Mouse (Mus musculus) 3134 (cell line): ENCODE data around the gene Ildr2.

Experiments used
- DNase-seq: peaks from one replicate; pipeline ENCODE4 v3.0.0-alpha.2; 2011; ENCODE audit warnings: low spot score; ENCODE audit not compliant: insufficient read length; ENCODE audit errors: extremely low read depth

Gene Ildr2

DNA sequence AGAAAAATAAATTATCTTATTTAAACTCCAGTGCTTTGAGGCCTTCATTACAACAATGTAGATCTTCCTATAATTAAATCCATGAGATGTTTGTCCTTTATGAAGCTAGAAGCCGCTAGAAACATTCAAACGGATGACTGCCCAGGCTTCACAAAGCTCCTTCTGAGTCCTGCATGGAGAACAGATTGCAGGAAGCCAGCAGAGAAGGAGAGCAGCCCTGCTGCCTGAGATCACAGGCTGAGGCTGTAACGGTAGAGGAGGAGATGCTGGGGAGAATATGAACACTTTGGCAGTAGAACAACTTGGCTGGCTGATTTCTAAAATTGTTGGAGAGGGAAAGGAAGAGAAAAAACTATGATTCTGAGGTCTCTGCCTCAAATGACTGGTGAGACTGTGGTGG is 76.8 kb downstream of the Ildr2 start:
- no peak for DNase-seq

DNA sequence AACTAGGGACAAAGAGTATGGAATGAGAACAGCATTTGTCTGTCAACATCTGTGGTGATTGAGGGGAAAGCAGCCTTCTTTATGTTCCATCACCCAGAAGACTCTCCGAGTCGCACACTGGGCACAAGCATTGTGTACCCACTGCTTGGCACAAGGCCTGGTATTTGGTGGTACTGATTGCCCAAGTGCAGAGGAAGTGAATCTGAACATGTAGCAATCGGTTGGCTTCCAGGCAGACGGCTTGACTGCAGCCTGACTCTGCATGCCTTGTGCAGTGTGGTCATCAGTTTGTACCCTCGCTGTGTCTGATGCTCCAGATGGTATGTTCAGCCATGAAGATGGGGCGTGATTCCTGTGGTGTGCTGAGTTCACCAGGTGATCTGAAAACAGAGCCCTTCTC is 85.2 kb downstream of the Ildr2 start:
- peak; percentile 7 for DNase-seq

DNA sequence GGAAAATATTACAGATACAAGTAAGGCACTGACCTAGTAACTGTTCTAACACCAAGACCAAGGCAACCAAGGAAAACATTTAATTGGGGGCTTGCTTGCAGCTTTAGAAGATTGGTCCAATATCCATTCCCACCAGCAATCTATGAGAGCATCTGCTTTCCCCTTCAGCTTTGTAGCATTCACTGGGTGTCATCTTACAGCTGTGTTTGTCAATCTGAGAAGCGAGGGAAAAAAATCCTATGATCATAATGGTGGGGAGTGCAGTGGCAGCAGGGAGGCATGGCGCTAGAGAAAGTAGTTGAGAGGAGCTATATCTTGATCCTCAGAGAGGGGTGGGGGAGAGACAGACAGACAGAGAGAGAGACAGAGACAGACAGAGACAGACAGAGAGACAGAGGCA is 88.1 kb downstream of the Ildr2 start:
- no peak for DNase-seq

DNA sequence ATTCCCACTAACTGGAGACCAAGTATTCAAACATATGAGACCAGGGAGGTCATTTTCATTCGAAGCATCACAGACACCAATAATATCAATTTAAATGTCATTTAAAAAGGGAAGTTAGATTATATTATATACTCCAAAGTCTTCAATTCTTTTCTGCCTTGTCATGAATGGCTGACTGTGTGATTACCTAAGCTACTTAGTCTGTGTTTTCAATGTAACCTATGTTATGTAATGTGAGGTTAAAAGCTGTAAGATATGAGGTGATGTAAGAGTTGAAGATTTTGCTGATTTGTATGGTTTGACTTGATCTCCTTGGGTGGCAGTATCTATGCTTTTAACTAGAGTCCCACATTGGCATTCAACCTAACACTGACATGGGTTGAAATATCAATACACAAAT is 88.6 kb downstream of the Ildr2 start:
- no peak for DNase-seq

DNA sequence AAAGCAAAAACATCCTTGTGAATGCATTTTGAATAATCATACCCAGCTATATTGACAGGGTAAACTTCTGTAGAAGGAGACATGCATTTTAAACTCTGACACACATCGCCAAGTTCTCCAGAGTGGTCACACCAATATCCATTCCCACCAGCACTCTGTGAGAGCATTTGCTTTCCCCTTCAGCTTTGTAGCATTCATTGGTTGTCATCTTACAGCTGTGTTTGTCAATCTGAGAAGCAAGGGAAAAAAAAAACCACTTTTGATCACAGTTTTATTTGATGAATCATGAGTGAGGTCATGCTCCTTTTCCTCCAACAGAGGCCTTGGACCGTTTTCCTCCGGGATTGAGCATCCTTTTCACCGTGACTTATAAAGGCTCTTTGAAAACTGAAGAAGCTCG is 89.6 kb downstream of the Ildr2 start:
- DNase-seq = no peak

DNA sequence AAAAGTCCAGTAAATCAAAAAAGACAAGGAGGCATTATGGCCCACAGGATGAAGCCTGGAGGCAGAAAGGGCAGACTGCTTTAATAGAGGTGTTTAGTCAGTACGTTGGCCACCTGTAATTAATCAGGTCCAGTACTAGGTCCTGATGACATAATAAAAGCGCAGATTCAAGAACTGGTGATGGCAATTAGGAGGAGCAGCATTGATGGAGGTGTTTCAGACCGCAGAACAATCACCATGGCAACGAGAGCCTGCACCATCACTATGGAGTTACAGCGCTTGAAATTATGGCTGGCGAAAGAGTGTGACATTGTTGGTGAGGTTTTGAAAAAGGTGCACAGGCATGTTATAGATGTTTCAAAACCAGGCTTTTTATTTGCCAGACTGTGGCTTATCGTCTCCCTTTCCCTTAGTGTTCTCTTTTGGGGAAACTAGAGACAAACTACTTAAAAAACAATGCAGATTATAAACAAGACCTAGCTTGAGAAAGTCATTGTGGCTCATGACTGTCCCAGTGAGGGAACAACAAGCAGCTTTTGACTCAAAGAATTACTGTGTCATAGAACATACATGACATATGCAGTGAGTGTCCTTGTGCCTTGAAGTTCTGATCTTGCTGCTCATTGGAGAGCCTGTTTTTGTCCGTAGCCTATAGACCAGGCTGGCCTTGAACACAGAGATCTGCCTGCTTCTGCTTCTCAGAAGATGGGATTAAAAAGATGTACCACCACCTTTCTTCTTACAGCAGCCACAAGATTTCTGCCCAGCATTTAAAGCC is 90.5 kb downstream of the Ildr2 start:
- no peak for DNase-seq

DNA sequence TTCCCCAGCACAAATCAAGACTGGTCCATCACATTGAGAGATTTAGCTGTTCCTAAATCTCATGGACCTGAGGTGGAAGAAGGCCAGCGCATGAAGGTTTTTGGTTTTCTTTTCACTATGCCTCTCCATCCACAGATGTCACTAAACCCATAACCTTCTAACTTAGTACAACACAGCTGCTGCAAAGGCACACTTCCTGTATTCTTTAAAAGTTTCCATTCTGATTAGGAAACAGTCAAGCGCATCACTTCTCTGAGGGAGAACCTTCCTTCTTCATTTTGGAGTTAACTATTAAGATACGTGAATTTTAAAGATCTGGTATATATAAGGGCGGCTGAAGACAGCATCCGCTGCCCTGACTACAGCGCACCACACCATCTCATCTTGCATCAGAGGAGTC is 91.7 kb downstream of the Ildr2 start:
- no peak for DNase-seq

DNA sequence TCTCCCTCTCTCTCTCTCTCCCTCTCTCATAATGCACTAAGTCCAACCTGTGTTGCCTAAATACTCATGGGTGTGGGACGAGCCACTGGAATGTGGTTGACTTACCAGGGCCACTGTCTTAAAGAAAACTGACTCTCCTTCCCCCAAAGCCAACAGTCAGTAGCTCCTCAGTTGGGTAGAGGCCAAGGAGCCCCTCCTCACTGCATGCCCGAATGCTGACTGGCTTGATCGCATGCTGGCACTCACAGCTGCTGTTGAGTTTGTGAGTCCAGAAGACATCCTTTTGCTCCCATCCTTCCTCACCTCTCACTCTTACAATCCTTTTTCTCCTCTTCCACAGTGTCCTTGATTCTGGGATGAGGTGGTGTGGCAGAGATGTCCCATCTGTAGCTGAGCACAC is 93.0 kb downstream of the Ildr2 start:
- no peak for DNase-seq

DNA sequence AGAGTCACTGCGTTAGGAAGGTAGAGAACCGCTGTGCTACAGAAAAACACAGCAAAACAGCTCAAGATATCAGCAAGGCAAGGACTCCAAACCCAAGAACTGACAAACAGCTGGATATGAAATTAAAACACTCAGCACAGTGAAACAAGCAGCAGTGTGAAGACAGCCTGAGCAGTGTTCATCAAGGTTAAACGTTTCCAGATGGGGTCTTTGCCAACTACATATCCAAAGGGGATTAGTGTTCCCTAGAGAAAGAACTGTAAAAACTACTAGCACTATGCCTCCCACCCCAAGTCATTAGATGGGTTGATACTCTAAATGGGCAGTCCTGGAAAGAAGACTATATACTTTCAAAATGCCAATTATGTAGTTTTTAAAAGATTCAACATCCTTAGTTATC is 95.4 kb downstream of the Ildr2 start:
- no peak for DNase-seq

DNA sequence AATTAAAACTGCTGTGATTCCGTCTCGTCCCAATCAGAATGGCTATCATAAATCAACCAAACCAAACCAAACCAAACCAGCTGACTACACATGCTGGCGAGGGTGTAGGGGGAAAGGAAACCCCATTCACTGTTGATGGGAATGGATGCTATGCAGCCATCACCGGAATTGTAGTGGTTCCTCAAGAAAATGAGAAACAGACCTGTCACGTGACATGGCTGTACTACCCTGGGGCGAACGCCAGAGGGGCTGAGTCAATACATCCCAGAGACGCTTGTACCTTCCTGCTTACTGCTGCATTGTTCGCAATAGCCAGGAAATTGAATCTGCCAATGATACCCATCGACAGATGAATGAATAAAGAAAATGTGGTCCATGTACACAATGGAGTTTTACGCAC is 95.8 kb downstream of the Ildr2 start:
- DNase-seq = no peak

DNA sequence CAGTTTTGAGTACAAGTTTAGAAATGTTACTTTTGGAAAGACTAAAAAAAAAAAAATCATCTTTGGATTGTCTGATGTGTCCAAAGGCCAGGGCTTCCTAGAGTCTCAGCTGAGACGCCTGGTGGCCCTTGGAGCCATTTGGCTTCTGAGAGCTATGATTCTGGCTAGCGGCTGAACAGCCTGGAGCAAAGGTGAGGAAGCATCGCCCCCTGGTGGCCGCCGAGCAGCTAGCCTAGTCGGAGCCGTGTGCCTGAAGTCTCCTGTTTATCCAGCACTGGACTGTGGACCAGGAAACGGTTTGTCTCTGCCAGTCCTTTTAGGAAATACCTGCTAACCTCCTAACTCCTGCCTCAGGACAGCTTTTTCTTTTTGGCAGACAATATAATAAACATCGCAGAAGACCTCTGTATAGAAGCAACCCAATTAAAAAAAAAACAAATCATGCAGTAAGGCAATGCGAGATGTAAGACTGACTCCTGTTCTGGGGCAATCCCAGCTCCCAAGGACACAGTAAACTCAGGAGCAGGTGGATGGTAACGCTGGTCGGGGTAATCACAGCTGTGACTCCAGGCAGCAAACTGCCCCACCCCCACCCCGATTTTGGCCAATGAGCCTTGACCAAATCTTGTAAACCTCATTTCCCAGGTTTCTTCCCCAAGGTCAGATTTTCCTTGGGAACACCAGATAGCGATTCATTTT is 106.4 kb downstream of the Ildr2 start:
- DNase-seq = peak; percentile 49

DNA sequence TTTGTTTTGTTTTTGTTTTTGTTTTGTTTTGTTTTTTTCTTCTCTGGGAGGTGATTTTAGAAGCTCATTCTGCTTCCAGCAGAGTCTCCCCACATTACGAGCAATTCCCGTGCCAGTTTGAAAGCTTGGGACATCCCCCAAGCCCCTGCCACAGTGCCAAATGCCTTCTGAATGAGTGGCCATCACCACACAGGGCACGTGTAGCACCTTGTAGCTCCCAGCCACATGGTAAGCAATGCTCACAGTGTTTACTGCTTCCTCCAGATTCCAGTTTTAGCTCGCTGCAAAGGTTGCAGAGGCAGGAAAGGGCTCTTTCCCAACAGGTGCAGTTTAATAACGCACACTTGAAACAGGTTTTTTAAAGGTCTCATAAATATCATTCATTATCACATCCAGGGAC is 107.0 kb downstream of the Ildr2 start:
- DNase-seq = no peak

DNA sequence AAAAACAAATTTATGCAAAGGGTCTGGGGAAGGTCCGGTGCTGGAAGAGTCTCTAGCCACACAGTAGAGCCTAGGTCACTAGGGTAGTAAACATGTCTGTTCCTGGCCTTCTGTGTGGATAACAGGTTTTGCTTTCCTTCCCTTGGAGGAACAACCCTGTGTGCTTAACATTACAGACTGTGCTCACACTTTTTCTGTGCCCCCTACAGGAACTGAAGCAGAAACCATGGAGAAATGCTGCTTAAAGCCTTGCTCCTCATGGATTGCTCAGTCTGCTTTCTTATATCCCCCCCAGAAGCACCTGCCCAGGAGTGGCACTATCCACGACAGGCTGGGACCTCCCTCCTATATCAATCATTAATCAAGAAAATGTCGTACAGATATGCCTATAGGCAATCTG is 107.9 kb downstream of the Ildr2 start:
- DNase-seq = no peak

DNA sequence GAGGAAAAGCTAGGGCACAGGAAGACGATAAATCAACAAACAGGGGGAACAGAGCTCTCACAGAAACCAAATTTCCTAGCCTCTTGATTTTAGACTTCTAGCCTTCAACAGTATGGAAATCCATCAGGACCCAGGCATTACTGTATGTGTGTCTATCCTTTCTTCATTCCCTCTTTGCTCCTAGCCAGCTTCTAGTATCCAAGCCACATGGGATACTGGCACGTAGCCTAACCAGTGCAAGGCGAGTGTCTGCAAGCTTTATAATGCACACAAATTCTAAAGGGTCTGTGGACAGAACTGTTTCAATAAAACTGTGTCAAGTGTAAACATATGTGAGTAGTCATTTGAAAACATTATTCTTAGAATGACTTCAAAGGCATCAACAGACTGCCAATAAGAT is 108.7 kb downstream of the Ildr2 start:
- no peak for DNase-seq

DNA sequence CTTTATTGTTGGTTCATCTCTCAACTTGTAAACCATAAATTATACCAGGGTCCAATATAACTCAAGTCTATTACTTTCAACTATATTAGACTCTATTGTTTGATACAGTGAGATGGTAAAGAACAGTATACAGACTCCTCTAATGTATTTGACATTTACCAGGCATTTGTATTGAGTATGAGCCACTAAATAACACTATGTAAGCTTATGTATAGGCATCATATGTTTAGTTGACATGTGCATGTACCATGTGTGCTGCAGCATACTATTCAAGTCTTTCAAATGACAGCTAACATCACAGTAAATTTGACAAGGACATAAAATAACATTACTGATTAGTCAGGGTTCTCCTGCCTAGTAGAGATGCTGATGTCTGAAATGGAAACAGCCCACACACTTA is 109.2 kb downstream of the Ildr2 start:
- no peak for DNase-seq
